Mouse (Mus musculus) heart, adult 18-20 months (tissue): ENCODE data around the gene Bcl7a. TPM values are rescaled to one million over a fixed set of nuclear protein-coding genes. Genes with fewer than 3 reads are reported as not detected.

Experiments used
- DNase-seq, 2 experiments: peaks; one replicate each; pipeline ENCODE4 v3.0.0; 2021 to 2022; ENCODE audit warnings: mixed read lengths in 1 of 2
- total RNA-seq, 2 experiments: library from RNA; stranded (reverse); gene quantifications; 2 replicates each; pipeline ENCODE4 v1.2.3; 2021

Bcl7a gene
- total RNA-seq, 2 experiments from 2014 or later: 8.0 to 8.2 TPM

GRCm38 (mm10) chr5:123377120-123377955 lies 33.7 kb downstream of the Bcl7a start:
- peak; percentile 84 to 94 for DNase-seq

- no peak for DNase-seq
Observed at GRCm38 (mm10) chr5:123378712-123379111, 35.1 kb downstream of the Bcl7a start.

GRCm38 (mm10) chr5:123379504-123379931 lies 35.9 kb downstream of the Bcl7a start:
- DNase-seq: no peak

GRCm38 (mm10) chr5:123381968-123382367 lies 38.3 kb downstream of the Bcl7a start:
- peak; percentile 58 to 71 for DNase-seq

- DNase-seq: no peak
Observed at GRCm38 (mm10) chr5:123382686-123383085, 39.1 kb downstream of the Bcl7a start.

GRCm38 (mm10) chr5:123388452-123388851 lies 44.8 kb downstream of the Bcl7a start:
- DNase-seq: no peak

GRCm38 (mm10) chr5:123390536-123391441 lies 47.2 kb downstream of the Bcl7a start:
- DNase-seq: no peak

GRCm38 (mm10) chr5:123391442-123391809 lies 47.8 kb downstream of the Bcl7a start:
- DNase-seq: peak in 1 of 2 experiments; percentile 56

- no peak for DNase-seq
Observed at GRCm38 (mm10) chr5:123393786-123394302, 50.2 kb downstream of the Bcl7a start.

- peak; percentile 96 to 98 for DNase-seq
Observed at GRCm38 (mm10) chr5:123394303-123394956, 50.8 kb downstream of the Bcl7a start, which contains the start of gene Mlxip. TSS of gene Mlxip (plus strand) at chr5:123394798.

GRCm38 (mm10) chr5:123394957-123395881 lies 51.6 kb downstream of the Bcl7a start:
- peak in 1 of 2 experiments; percentile 65 for DNase-seq

GRCm38 (mm10) chr5:123396901-123397464 lies 53.3 kb downstream of the Bcl7a start:
- DNase-seq: peak in 1 of 2 experiments; percentile 60

- DNase-seq: peak; percentile 82 to 90
Observed at GRCm38 (mm10) chr5:123397786-123398185, 54.2 kb downstream of the Bcl7a start.

- no peak for DNase-seq
Observed at GRCm38 (mm10) chr5:123398856-123399498, 55.3 kb downstream of the Bcl7a start.

GRCm38 (mm10) chr5:123404480-123404879 lies 60.8 kb downstream of the Bcl7a start:
- no peak for DNase-seq

GRCm38 (mm10) chr5:123406952-123407351 lies 63.3 kb downstream of the Bcl7a start:
- no peak for DNase-seq

- DNase-seq: no peak
Observed at GRCm38 (mm10) chr5:123408176-123408575, 64.5 kb downstream of the Bcl7a start.

GRCm38 (mm10) chr5:123412193-123412592 lies 68.6 kb downstream of the Bcl7a start:
- peak; percentile 26 to 42 for DNase-seq

- DNase-seq: no peak
Observed at GRCm38 (mm10) chr5:123413866-123414363, 70.3 kb downstream of the Bcl7a start.

- DNase-seq: no peak
Observed at GRCm38 (mm10) chr5:123416149-123416548, 72.5 kb downstream of the Bcl7a start.
